Mouse (Mus musculus): ENCODE measurements around the gene Ifna5. TPM values are rescaled to one million over a fixed set of nuclear protein-coding genes. Genes with fewer than 3 reads are reported as not detected.

Ifna5 gene
- polyA plus RNA-seq (2012; rRNA removed), result not detected in 2 replicates

GRCm38 (mm10) chr4:88835225-88835624 is at the start of gene Ifna5:
Ifna5 (plus strand) TSS chr4:88835525.

GRCm38 (mm10) chr4:88788402-88788801 is 46.9 kb upstream of the Ifna5 start, which contains the start of gene Gm13277:
Gm13277 (plus strand) TSS chr4:88788632.

DNA sequence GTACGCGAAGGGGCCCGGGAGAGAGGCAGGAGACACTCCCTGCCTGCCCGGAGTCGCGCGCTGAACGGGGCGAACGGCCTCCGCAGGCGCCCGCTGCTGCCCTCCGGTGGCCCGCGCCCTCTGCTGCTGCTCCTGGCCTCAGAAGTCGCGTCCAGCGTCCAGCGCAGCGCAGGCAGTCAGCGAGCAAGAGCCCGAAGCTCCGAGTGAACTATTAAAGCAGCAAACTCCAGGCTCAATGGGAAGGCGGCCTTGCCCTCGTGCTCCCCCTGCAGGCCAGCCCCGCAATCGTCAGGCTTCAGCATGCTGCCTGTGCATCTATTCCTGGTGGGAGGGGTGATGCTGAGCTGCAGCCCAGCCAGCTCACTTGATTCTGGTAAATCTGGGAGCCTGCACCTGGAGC is 44.1 kb upstream of the Ifna5 start, which contains the start of gene Gm13278:
TSS of gene Gm13278 (plus strand) at position 301 of the 400 bp plus-strand sequence.

DNA sequence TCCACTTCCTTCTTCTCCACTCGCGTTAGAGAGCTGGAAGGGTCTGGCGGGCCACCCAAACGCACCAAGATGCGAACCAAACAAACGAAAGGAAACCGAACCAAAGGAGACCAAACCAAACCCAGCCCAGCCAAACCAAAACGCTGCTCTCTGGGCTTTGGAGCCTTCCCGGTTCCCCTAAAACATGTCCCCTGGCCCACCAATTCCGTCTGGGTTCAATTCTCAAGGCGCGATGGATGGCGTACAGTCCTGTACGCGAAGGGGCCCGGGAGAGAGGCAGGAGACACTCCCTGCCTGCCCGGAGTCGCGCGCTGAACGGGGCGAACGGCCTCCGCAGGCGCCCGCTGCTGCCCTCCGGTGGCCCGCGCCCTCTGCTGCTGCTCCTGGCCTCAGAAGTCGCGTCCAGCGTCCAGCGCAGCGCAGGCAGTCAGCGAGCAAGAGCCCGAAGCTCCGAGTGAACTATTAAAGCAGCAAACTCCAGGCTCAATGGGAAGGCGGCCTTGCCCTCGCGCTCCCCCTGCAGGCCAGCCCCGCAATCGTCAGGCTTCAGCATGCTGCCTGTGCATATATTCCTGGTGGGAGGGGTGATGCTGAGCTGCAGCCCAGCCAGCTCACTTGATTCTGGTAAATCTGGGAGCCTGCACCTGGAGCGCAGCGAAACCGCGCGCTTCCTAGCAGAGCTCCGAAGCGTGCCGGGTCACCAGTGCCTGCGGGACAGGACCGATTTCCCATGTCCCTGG is 41.2 kb upstream of the Ifna5 start, which contains the start of gene Gm13275:
TSS of gene Gm13275 (plus strand) at position 552 of the 740 bp plus-strand sequence.

GRCm38 (mm10) chr4:88797097-88797496 is 38.2 kb upstream of the Ifna5 start, which contains the start of gene Gm13279:
Gm13279 (plus strand) TSS chr4:88797397.

GRCm38 (mm10) chr4:88799365-88799764 is 36.0 kb upstream of the Ifna5 start, which contains the start of gene Gm13285:
Gm13285 (plus strand) TSS chr4:88799665.

GRCm38 (mm10) chr4:88802954-88803353 is 32.4 kb upstream of the Ifna5 start, which contains the start of gene Gm13287:
Gm13287 (plus strand) TSS chr4:88803254.

GRCm38 (mm10) chr4:88805231-88805630 is 30.1 kb upstream of the Ifna5 start, which contains the start of gene Gm13288:
Gm13288 (plus strand) TSS chr4:88805531.

DNA sequence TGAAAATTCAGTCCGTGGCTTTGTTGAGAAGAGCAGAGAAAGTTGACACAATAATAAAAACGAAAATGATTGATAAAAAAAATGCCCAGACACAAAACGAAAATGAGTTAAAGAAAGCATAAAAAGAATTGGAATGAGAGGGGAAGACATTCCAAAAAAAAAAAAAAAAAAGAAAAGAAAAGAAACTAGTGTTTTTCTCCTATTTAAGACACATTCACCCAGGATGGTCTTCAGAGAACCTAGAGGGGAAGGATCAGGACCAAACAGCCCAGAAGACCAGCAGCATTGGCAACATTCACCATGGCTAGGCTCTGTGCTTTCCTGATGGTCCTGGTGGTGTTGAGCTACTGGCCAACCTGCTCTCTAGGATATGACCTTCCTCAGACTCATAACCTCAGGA is 19.4 kb upstream of the Ifna5 start, which contains the start of gene Ifna7:
TSS of gene Ifna7 (plus strand) at position 301 of the 400 bp plus-strand sequence.

DNA sequence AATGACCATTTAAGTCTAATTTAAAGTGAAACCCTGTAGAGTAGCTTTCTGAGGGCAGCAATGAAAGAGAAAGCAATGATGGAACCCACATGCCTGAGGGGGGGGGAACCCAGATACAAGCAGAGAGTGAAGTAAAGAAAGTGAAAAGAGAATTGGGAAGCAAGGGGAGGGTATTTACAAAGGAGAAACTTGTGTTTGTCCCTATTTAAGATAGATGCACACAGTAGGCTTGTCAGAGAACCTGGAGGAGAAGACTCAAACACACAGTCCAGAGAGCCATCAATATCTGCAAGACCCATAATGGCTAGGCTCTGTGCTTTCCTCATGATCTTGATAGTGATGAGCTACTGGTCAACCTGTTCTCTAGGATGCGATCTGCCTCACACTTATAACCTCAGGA is 15.7 kb upstream of the Ifna5 start, which contains the start of gene Ifna11:
TSS of gene Ifna11 (plus strand) at position 301 of the 400 bp plus-strand sequence.

GRCm38 (mm10) chr4:88827116-88827515 is 8.2 kb upstream of the Ifna5 start, which contains the start of gene Ifna6:
Ifna6 (plus strand) TSS chr4:88827416.

DNA sequence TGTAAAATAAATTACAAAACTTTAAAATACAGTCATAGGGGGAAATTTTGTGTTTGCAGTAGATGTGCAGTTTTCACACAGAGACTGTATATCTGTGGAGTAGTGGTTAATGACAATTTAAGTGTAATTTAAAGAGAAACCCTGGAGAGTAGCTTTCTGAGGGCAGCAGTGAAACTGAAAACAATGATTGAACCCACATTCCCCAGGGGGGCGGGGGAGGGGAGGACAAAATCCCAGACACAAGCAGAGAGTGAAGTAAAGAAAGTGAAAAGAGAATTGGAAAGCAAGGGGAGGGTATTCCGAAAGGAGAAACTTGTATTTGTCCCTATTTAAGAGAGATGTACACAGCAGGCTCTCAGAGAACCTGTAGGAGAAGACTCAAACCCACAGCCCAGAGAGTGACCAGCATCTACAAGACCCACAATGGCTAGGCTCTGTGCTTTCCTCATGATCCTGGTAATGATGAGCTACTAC is 6.2 kb downstream of the Ifna5 start, which contains the start of gene Ifna4:
TSS of gene Ifna4 (plus strand) at position 424 of the 474 bp plus-strand sequence.

DNA sequence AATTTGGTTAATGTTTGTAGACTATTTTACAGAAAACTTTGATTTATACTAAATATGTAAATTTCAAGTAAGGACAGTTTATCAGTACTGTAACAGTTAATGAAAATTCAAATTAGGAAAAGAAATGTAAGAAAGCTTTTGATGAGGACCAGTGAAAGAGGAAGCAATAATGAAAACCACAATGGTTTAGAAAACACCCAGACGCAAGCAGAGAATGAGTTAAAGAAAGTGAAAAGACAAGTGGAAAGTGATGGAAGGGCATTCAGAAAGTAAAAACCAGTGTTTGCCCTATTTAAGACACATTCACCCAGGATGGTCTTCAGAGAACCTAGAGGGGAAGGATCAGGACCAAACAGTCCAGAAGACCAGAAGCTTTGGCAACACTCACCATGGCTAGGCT is 14.4 kb downstream of the Ifna5 start, which contains the start of gene Ifna1:
TSS of gene Ifna1 (plus strand) at position 390 of the 400 bp plus-strand sequence.

DNA sequence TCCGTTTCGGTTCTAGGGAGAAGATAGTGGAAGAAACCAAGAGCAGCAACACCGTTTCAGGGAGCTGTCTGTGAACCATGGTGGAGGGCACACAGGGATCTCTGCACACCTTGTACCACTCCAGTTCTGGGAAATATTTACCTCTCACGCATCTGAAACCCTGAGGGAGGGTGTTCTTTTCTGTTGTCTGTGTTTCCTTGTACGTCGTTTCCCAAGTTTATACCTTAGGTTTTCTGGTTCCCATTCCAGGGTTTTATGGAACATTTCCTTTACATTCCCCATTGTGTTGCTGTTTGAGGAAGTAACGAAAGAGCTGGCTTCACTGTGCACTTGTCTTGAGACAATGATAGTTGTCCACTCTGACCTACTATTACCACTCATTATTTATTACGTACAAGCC is 44.8 kb downstream of the Ifna5 start, which contains the start of gene Ifne:
TSS of gene Ifne (minus strand) at position 101 of the 400 bp plus-strand sequence.

Other genes starting within 250 kb of the Ifna5 start
- not detected in 2 replicates for gene Ifna9, start 243.1 kb upstream of the Ifna5 start, polyA plus RNA-seq (2012; rRNA removed)
- not detected in 2 replicates for gene Ifna12, start 232.1 kb upstream of the Ifna5 start, polyA plus RNA-seq (2012; rRNA removed)
- gene C87499, start 201.1 kb upstream of the Ifna5 start, polyA plus RNA-seq (2012; rRNA removed), result not detected in 2 replicates
- gene Ifna13, start 191.1 kb upstream of the Ifna5 start, polyA plus RNA-seq (2012; rRNA removed), result not detected in 2 replicates
- not detected in 2 replicates for gene Ifna16, start 158.6 kb upstream of the Ifna5 start, polyA plus RNA-seq (2012; rRNA removed)
- gene Ifna2, start 151.6 kb upstream of the Ifna5 start, polyA plus RNA-seq (2012; rRNA removed), result not detected in 2 replicates
- not detected in 2 replicates for gene Ifnab, start 144.2 kb upstream of the Ifna5 start, polyA plus RNA-seq (2012; rRNA removed)
- gene Gm26566, start 113.7 kb upstream of the Ifna5 start, polyA plus RNA-seq (2012; rRNA removed), result 0.15 and 0.44 TPM in 2 replicates
- 17.9 and 18.2 TPM in 2 replicates for gene Klhl9, start 113.1 kb upstream of the Ifna5 start, polyA plus RNA-seq (2012; rRNA removed)
- not detected in 2 replicates for gene Gm13271, start 80.7 kb upstream of the Ifna5 start, polyA plus RNA-seq (2012; rRNA removed)
- not detected in 2 replicates for gene Gm13283, start 75.4 kb upstream of the Ifna5 start, polyA plus RNA-seq (2012; rRNA removed)
- gene Gm13290, start 61.7 kb upstream of the Ifna5 start, polyA plus RNA-seq (2012; rRNA removed), result not detected in 2 replicates
- gene Gm13289, start 58.6 kb upstream of the Ifna5 start, polyA plus RNA-seq (2012; rRNA removed), result not detected in 2 replicates
- not detected in 2 replicates for gene Gm13272, start 55.7 kb upstream of the Ifna5 start, polyA plus RNA-seq (2012; rRNA removed)
- gene Ifnz, start 53.4 kb upstream of the Ifna5 start, polyA plus RNA-seq (2012; rRNA removed), result not detected in 2 replicates
- gene Gm13276, start 49.8 kb upstream of the Ifna5 start, polyA plus RNA-seq (2012; rRNA removed), result not detected in 2 replicates
- gene Gm13277, start 46.9 kb upstream of the Ifna5 start, polyA plus RNA-seq (2012; rRNA removed), result not detected in 2 replicates
- not detected in 2 replicates for gene Gm13278, start 44.0 kb upstream of the Ifna5 start, polyA plus RNA-seq (2012; rRNA removed)
- not detected in 2 replicates for gene Gm13275, start 41.0 kb upstream of the Ifna5 start, polyA plus RNA-seq (2012; rRNA removed)
- not detected in 2 replicates for gene Gm13279, start 38.1 kb upstream of the Ifna5 start, polyA plus RNA-seq (2012; rRNA removed)
- gene Gm13285, start 35.9 kb upstream of the Ifna5 start, polyA plus RNA-seq (2012; rRNA removed), result not detected in 2 replicates
- not detected in 2 replicates for gene Gm13287, start 32.3 kb upstream of the Ifna5 start, polyA plus RNA-seq (2012; rRNA removed)
- not detected in 2 replicates for gene Gm13288, start 30.0 kb upstream of the Ifna5 start, polyA plus RNA-seq (2012; rRNA removed)
- gene Ifna7, start 19.3 kb upstream of the Ifna5 start, polyA plus RNA-seq (2012; rRNA removed), result not detected in 2 replicates
- gene Ifna11, start 15.6 kb upstream of the Ifna5 start, polyA plus RNA-seq (2012; rRNA removed), result not detected in 2 replicates
- not detected in 2 replicates for gene Ifna6, start 8.1 kb upstream of the Ifna5 start, polyA plus RNA-seq (2012; rRNA removed)
- gene Ifna4, start 6.3 kb downstream of the Ifna5 start, polyA plus RNA-seq (2012; rRNA removed), result not detected in 2 replicates
- not detected in 2 replicates for gene Ifna1, start 14.6 kb downstream of the Ifna5 start, polyA plus RNA-seq (2012; rRNA removed)
- not detected in 2 replicates for gene Ifne, start 44.7 kb downstream of the Ifna5 start, polyA plus RNA-seq (2012; rRNA removed)